Mouse (Mus musculus): Measurements from ENCODE around the gene Tlr4.

The Tlr4 gene

DNA sequence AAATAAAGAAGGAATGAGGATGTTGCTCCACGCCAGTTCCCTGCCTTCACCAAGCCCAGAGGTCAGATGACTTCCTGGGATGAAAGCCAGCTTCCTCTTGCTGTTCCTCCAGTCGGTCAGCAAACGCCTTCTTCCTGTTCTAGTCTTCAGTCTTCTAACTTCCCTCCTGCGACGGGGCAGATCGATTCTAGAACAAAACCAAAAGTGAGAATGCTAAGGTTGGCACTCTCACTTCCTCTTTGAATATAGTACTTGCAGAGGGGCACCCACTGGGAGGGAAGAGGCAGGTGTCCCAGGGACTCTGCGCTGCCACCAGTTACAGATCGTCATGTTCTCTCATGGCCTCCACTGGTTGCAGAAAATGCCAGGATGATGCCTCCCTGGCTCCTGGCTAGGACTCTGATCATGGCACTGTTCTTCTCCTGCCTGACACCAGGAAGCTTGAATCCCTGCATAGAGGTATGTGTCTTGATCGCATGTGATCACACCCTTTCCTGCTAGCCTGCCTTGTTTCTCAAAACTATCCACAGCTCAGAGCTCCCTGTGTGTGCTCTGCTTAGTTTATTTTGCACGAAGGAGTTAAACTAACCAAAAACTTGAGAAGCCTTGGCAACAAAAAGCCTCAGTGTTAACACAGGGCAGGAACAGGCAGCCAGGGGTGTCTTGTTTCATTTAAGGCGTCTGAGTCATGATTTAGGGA, at the start of gene Tlr4:
Gene Tlr4, plus strand, starts transcription at position 122 of the 700 bp plus-strand sequence.
- DNase-seq (ENCODE audit: low read depth, low spot score), result no peak

GRCm38 (mm10) chr4:66794283-66794682, 33.1 kb upstream of the Tlr4 start:
- no peak for DNase-seq (ENCODE audit: low read depth, low spot score)

DNA sequence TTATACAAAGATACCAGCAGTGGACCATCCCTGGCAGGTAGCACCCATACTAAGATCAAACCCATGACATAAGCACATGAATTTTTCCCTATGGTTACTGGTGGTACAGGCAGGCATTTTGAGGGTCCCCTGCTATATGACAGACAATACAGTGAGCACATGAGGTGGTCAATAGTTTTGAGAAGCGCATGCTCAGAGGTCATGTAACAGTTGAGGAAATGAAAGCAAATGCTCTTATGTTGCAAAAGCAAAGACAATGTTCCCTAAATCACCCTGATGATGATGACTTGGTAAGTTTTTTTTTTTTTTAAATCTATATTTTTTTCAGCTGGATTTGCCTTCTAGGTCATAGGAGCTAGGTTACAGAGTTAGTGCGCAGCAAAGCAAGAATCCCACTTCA, 30.7 kb upstream of the Tlr4 start:
- no peak for DNase-seq (ENCODE audit: low read depth, low spot score)

- DNase-seq (ENCODE audit: low read depth, low spot score), result no peak
Measured at GRCm38 (mm10) chr4:66804552-66805301, 22.7 kb upstream of the Tlr4 start.

GRCm38 (mm10) chr4:66805747-66806146, 21.6 kb upstream of the Tlr4 start:
- no peak for DNase-seq (ENCODE audit: low read depth, low spot score)

GRCm38 (mm10) chr4:66816364-66817026, 10.9 kb upstream of the Tlr4 start:
- DNase-seq (ENCODE audit: low read depth, low spot score), result no peak

DNA sequence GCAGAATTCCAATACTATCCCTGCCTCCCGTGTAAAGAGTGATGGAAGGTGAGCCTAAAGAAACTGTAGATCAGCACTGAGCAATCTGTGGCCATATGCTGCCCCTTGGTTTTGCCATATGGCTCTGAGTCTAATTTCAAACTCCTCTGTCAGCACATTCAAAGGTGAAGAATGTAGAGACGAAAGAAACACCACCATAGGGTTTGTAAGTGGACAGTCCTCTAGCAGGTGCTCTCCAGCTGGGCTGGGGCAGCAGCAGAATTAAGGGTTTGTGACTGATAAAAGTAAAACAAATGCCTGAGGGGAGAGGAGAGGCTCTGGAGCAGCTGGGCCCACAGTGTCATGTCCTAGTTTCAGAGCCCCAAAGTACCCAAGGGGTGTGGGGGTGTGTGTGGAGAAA, 6.2 kb upstream of the Tlr4 start:
- DNase-seq (ENCODE audit: low read depth, low spot score), result no peak

DNA sequence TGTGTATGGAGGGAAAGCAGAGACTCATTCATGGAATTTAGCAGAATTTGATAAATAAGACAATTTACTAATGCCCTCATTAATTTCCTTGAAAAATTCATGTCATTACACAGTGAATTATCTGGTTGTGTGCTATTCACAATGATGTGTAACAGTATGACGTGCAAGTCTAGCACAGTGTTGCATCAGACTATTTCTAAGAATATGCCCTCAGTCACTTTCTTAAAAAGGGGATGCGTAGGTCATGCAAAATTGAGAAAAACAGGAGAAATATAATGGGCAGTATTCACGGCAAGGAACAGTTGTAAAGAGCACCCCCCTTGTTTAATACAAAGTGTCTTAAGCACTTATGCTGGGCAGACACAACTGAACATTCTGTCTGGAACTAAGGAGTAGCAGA, 5.6 kb upstream of the Tlr4 start:
- no peak for DNase-seq (ENCODE audit: low read depth, low spot score)

- DNase-seq (ENCODE audit: low read depth, low spot score), result no peak
Measured at GRCm38 (mm10) chr4:66828163-66828668, 832 bp downstream of the Tlr4 start.

GRCm38 (mm10) chr4:66828686-66829085, 1.3 kb downstream of the Tlr4 start:
- DNase-seq (ENCODE audit: low read depth, low spot score), result no peak

DNA sequence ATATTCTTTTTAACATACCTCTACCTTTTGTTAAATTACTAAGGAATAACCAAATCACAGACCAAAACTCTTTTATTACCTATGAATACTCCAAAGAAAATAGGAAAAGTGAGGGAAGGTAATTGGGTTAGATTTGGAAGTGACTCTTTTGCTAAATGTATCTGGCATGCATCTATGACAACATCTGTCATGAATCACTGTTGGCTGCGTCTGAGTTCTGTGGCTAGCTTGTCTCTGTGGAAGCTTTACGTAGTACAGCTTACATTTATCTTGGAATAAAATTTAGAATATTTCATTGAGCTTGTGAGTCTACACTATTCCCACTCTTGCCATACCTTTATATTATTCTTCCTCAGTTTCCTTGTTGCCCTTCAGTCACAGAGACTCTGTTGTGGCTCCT, 10.7 kb downstream of the Tlr4 start:
- no peak for DNase-seq (ENCODE audit: low read depth, low spot score)

DNA sequence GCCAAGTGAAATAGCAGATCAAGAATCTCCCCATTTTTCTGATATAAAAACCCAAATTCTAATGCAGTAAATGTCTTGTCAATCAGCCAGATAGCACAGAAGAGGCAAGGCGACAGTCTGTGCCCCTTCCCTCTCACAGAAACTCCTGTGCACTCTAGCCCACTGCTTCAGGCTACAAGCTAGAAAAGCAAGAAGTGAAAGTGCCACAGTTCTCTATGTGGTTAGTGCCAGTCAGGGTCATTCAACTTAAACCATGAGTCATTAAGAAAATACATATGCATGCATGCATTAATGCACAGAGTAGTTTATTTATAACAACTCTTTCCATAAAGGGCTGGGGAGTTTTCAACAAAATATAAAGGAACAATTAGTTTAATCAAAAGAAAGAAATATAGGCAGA, 15.9 kb downstream of the Tlr4 start:
- DNase-seq (ENCODE audit: low read depth, low spot score), result no peak

DNA sequence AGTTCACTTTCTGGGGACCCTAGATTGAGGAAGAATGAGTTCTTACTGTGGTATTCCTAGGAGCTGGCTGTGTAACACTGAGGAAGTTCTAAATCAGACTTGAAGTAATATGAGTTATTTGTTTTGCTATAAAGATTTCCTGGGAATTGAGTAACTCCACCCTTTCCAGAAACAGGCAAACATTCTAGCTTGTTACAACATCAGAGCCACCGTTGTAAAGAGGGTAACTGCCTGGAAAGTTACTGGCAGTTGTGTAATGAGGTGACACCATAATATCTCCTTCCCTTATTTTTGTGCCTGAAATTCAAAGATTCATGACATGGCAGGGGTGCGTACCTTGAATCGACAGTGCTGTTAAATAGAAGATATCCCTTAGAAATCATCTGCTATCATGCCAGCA, 24.6 kb downstream of the Tlr4 start:
- DNase-seq (ENCODE audit: low read depth, low spot score), result no peak

DNA sequence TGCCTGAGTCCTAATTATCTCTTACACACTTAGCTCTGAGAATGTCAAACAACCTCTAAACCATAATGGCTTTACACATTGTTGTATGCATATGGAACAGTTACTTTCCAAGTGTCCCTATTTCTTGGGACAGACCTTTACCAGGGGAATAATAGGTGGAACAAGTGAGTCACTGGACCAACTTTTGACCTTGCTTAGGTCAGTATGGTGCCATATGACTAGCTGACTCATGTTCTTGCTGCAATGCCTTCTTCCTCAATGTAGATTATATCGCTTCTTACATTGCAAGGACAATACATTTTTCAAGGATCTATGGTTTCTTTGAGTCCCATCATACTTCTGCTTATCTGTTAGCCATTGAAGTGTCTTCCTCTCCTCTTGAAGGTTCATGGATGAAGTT, 29.6 kb downstream of the Tlr4 start:
- no peak for DNase-seq (ENCODE audit: low read depth, low spot score)

DNA sequence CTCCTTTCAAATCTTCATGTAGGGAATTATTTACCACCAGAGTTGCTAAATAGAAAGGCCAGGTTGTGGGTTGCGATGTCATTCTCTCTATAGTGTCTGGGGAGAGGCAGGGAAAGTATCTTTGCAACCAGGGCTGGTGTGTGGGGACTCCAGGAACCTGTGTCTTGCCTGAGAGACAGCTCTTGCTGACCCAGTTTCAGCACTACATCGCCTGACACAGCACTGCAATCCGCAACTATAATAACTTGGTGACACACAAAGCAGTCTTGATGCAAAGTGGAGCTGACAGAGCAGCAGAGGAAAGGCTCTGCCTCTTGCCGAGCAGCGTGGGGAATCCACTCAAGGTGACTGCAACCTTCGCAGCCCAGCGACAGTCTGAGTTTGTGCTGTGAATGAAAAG, 42.5 kb downstream of the Tlr4 start:
- DNase-seq (ENCODE audit: low read depth, low spot score), result peak; percentile 26

DNA sequence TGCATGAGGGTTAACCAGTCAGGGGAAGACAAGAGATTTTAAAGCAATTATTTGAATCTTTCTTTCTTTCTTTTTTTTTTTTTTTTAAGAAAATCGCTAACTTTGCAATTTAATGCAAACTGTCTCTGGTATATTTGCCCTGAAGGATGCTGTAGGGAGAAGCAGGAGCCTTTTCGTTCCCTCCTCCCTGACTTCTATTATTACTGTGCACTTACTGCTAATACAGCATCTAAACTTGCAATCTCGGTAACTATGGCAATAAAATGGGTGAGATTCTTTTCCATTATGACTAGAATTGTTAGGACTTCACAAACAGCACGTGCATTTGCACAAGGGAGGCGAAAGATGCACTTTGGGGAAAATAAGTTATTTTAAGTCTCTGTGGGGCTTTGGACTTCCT, 44.6 kb downstream of the Tlr4 start:
- no peak for DNase-seq (ENCODE audit: low read depth, low spot score)

DNA sequence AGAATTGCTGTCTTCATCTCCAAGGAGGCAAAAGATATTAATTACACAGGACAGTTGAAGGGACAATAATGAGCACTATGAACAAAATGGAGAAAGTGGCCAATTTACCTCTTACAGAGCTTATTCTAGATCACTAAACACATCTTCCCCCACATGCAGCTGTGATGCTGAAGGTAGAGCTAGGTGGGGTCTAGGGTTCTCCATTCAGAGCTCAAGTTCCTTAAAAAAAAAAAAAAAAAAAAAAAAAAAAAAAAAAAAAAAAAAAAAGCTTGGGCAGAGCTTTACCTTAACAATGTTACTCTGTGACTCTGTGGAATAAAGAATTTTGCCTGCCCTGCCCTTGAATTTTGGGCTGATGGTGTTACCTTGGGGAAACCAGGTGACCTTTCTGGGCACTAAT, 46.0 kb downstream of the Tlr4 start:
- DNase-seq (ENCODE audit: low read depth, low spot score), result no peak

- DNase-seq (ENCODE audit: low read depth, low spot score), result no peak
Measured at GRCm38 (mm10) chr4:66875751-66876150, 48.4 kb downstream of the Tlr4 start.

DNA sequence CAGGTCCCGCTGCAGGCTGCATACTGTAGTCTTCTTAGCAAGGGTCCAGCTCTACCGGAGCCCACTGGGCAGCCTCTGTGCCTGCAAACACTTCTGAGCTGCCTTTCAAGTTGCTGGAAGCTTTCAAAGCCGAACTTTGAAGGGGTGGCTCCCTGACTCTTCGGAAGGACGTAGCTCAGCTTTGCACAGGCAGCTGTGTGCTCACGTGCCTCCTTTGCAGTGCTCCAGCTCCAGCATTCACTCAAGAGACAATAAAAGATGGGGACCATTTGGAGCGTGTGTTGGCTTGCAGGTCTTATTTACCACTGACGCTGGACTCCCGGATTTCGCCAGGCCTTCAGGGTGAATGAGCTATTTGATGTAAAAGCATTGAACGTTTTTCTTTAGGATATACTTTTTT, 50.2 kb downstream of the Tlr4 start:
- no peak for DNase-seq (ENCODE audit: low read depth, low spot score)

DNA sequence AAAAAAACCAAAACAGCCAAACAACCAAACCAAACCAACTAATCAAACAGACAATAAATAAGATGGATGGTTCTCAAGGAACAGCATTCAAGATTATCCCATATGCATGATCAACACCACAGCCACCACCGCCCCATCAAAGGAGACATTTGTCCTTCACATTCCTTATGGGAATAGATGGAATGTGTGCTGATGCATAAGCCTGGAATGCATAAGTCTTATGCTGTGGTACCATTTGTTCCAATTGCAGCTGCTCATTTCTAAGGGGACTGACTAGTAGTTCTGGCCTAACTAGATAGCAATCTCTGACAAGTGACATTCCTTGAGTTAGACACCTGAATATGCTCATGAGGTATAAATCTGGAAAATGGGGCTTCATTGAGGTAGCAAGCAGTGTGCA, 54.1 kb downstream of the Tlr4 start:
- no peak for DNase-seq (ENCODE audit: low read depth, low spot score)

DNA sequence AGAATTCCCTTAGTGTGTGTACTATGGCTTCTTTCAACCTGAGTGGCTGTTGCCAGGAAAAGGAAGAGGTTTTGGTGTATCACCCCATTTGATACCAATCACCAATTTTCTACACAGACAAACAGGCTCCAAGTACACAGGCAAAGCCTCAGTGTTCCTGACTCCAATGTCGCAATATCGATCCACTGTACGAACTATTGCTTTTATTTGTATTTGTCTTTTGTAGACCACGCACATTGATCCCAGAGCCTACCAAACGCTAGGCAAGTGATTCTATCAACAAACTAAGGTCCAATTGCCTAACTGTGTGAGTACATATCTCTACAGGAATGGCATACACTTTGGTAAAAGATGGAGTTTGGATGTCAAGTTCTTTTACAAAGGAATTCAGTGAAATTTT, 55.9 kb downstream of the Tlr4 start:
- DNase-seq (ENCODE audit: low read depth, low spot score), result no peak

GRCm38 (mm10) chr4:66894547-66894946, 67.2 kb downstream of the Tlr4 start:
- DNase-seq (ENCODE audit: low read depth, low spot score), result no peak

DNA sequence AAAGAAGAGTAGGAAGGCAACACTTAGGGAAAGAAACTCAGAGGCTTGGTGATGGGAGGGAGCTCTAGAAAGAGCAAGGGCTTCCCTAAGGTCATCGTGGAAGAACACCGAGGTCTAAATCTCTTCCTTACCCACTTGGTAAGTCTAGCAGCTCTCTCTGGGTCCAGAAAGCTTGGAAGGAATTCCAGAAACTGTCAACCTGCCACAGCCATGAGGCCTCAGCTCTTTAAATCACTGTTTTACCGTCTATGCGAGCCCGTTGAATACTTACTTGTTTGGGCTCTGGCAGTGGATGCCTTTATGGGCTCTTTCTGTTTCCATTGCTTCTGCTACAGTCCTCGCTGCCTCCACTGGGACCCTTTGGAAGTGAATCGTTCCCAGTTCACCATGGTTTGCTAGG, 67.6 kb downstream of the Tlr4 start:
- DNase-seq (ENCODE audit: low read depth, low spot score), result no peak

Measured in retina, adult 2 months (tissue).